ENCODE assay signal across 18 mouse cellular contexts in genomic region chr6:114794706-114795105, GRCm38 (mm10).
DNase-seq lines count a peak whose midpoint lies in the region; ATAC-seq and TF ChIP-seq lines count a peak whose summit lies in the region.
"Had no signal": no experiment of that assay in that cellular context is flagged by ENCODE, and none has a peak within 500 bp of the region (broad histone marks: within the 10 kb centered on the region; RNA-seq: fewer than 3 reads in every experiment).

No protein-coding gene starts in this region.

- TF ChIP-seq POLR2A in myocyte (IDR thresholded peaks at IDR 0.05; ENCODE audit: insufficient read length, low read depth) = no peak

- intact Hi-C loops in left cerebral cortex, postnatal 25 days (cut with DNase I) = no loop called here

- H3K4me2 ChIP-seq in myocyte (ENCODE audit: low read depth) = peak overlapping the region; percentile 58
- H3K4me2 ChIP-seq: embryonic facial prominence, embryonic 12.5 days; forebrain, embryonic 15.5 days; heart, embryonic 12.5 days; hindbrain, embryonic 14.5 days had no signal

- no peak for DNase-seq in frontal cortex, postnatal 25 days (ENCODE audit: low spot score in 2 of 2)
- DNase-seq in left cerebral cortex, postnatal 25 days (ENCODE audit: low spot score in 2 of 2) = peak; percentile 18 to 73
- DNase-seq in left cerebral cortex, adult 11 months (ENCODE audit: low spot score) = no peak
- peak; percentile 57 for DNase-seq in MN1 (ENCODE audit: low spot score)
- no peak for DNase-seq in layer of hippocampus, adult 9-11 months
- DNase-seq: adrenal gland, postnatal 10 days; cerebellum, adult 11-12 months; cerebellum, adult 9-10 months; cerebellum, postnatal 25 days; gastrocnemius, postnatal 14 days had no signal

- H3K27me3 ChIP-seq in myocyte (ENCODE audit: control insufficient read depth, insufficient read depth, insufficient read length) = no peaks in the 10 kb centered on the region
- H3K27me3 ChIP-seq: CH12.LX; embryonic facial prominence, embryonic 12.5 days; forebrain, embryonic 15.5 days; heart, embryonic 12.5 days had no signal

- no peak overlapping the region for H3K4me3 ChIP-seq in myocyte
- H3K4me3 ChIP-seq: embryonic facial prominence, embryonic 12.5 days; forebrain, embryonic 15.5 days; heart, embryonic 12.5 days; hindbrain, embryonic 10.5 days had no signal

- peak; percentile 94 for ATAC-seq in frontal cortex, adult (ENCODE audit: low TSS enrichment)
- ATAC-seq: forebrain, embryonic 15.5 days had no signal

- no peaks in the 10 kb centered on the region for H3K79me2 ChIP-seq in myocyte (ENCODE audit: control insufficient read depth, insufficient read depth)

- no peaks in the 10 kb centered on the region for H3K36me3 ChIP-seq in myocyte (ENCODE audit: control insufficient read depth, insufficient read depth)
- H3K36me3 ChIP-seq: embryonic facial prominence, embryonic 12.5 days; forebrain, embryonic 15.5 days; heart, embryonic 12.5 days; hindbrain, embryonic 10.5 days had no signal

- no peak overlapping the region for H3ac ChIP-seq in myocyte (ENCODE audit: control insufficient read depth, insufficient read length)

TF ChIP-seq in myocyte, 11 proteins besides CTCF, POLR2A, EP300 and RAD21:
- TF ChIP-seq TCF3 (IDR thresholded peaks at IDR 0.05; ENCODE audit: insufficient read length, low read depth) = no peak
- TF ChIP-seq REST (IDR thresholded peaks at IDR 0.05; ENCODE audit: insufficient read depth, insufficient read length) = no peak
- TF ChIP-seq TCF12 (IDR thresholded peaks at IDR 0.05; ENCODE audit: insufficient read depth, poor library complexity, severe bottlenecking) = no peak

Comparison
In these comparisons a context has a peak if more than half of its experiments do, and no peak if none do; other contexts are left out.
1. DNase-seq: peak in left cerebral cortex, postnatal 25 days (2 of 2) and MN1 (single experiment); none in frontal cortex, postnatal 25 days (0 of 2), left cerebral cortex, adult 11 months (single experiment) and layer of hippocampus, adult 9-11 months (single experiment).